Mouse (Mus musculus) limb, embryonic 14.5 days (tissue): ENCODE results near the gene Celf6. TPM values are rescaled to one million over a fixed set of nuclear protein-coding genes. Genes with fewer than 3 reads are reported as not detected.

Experiments
- ATAC-seq: fragments of 200-750 bp; cut with Nextera tagmentation; 2 replicates; pipeline ENCODE4 v1.8.0; 2017; ENCODE audit warnings: low read depth, moderate number of reproducible peaks, moderate TSS enrichment; ENCODE audit not compliant: low FRiP score
- DNase-seq: peaks from one replicate; pipeline ENCODE4 v3.0.0-alpha.2; 2015; ENCODE audit warnings: low spot score
- H3K27ac ChIP-seq: fragments of 300-500 bp; sonication (generic); replicated peaks from 2 replicates; pipeline ENCODE4 v1.5.1; 2014; ENCODE audit warnings: low read depth, mild to moderate bottlenecking, low read length, moderate library complexity, mixed read lengths
- H3K27me3 ChIP-seq: fragments of 300-500 bp; sonication (generic); 2 replicates; pipeline ENCODE4 v1.6.1; 2014; ENCODE audit warnings: low read length, mixed read lengths; ENCODE audit not compliant: control insufficient read depth, insufficient read depth
- H3K36me3 ChIP-seq: fragments of 300-500 bp; sonication (generic); 2 replicates; pipeline ENCODE4 v1.6.1; 2014; ENCODE audit warnings: mild to moderate bottlenecking, low read length, moderate library complexity, mixed read lengths; ENCODE audit not compliant: control insufficient read depth, insufficient read depth
- H3K4me1 ChIP-seq: fragments of 300-500 bp; sonication (generic); 2 replicates; pipeline ENCODE4 v1.6.1; 2014; ENCODE audit warnings: antibody characterized with exemption, low read length, mixed read lengths; ENCODE audit not compliant: control insufficient read depth, insufficient read depth
- H3K4me2 ChIP-seq: fragments of 300-500 bp; sonication (generic); replicated peaks from 2 replicates; pipeline ENCODE4 v1.6.1; 2014; ENCODE audit warnings: low read depth, mild to moderate bottlenecking, low read length, moderate library complexity; ENCODE audit not compliant: severe bottlenecking
- H3K4me3 ChIP-seq: fragments of 300-500 bp; sonication (generic); replicated peaks from 2 replicates; pipeline ENCODE4 v1.5.1; 2014; ENCODE audit warnings: low read length
- H3K9ac ChIP-seq: fragments of 300-500 bp; sonication (generic); 2 replicates; pipeline ENCODE4 v1.6.1; 2014; ENCODE audit warnings: mild to moderate bottlenecking, low read depth, low read length, moderate library complexity; ENCODE audit not compliant: severe bottlenecking
- H3K9me3 ChIP-seq: fragments of 300-500 bp; sonication (generic); 2 replicates; pipeline ENCODE4 v1.6.1; 2016; ENCODE audit warnings: low read length; ENCODE audit not compliant: control insufficient read depth
- POLR2A ChIP-seq: fragments of 200-500 bp; IDR thresholded peaks from 2 replicates; pipeline ENCODE4 v1.8.0; 2012; ENCODE audit warnings: inconsistent platforms, mild to moderate bottlenecking, moderate library complexity, borderline replicate concordance; ENCODE audit not compliant: insufficient read depth, insufficient read length; ENCODE audit errors: extremely low read depth
- WGBS: fragments of 180-500 bp; shearing (Covaris S2); extraction: QIAGEN DNeasy Blood & Tissue Kit; methylation state at CpG from one replicate; pipeline ENCODE4 v1.1.7; 2014; 5-methylcytosine and 5-hydroxymethylcytosine counted together
- polyA plus RNA-seq, 2 experiments: library from polyadenylated mRNA; depleted of rRNA in 1 of 2; stranded (reverse) in 1 of 2; unstranded in 1 of 2; fragments of >200 nt; fragmentation: Nextera tagmentation in 1 of 2; extraction: Ambion mirVana in 1 of 2; gene quantifications; 2 replicates each; pipeline versions ENCODE4 v1.2.1 to v1.2.3; 2012 to 2014

The Celf6 gene
- polyA plus RNA-seq (2012; rRNA removed): 0.06 and 0.16 TPM in 2 replicates
- polyA plus RNA-seq (2014; fragmentation: Nextera tagmentation; extraction: Ambion mirVana): not detected in 2 replicates

- Histone ChIP-seq H3K4me2 (peak within 1 kb of the TSS; percentile 76), H3K4me1 (peaks cover 7% of the 10 kb centered on the region; the same call in 1 of the 2 replicates), H3K27ac (no peak within 1 kb of the TSS), H3K9me3 (no peaks in the 10 kb centered on the region), H3K4me3 (peak within 1 kb of the TSS; percentile 44), H3K36me3 (no peaks in the 10 kb centered on the region), H3K27me3 (no peaks in the 10 kb centered on the region), H3K9ac (no peak within 1 kb of the TSS)
- ATAC-seq (peak; percentile 99), DNase-seq (peak; percentile 94)
- 1% methylated on average over 37 of the region's 61 CpGs for WGBS
- TF ChIP-seq POLR2A: no peak
Observed at GRCm38 (mm10) chr9:59577844-59578504, at the start of gene Celf6. TSS of gene Celf6 (plus strand) at chr9:59577917.

GRCm38 (mm10) chr9:59528274-59528673, 49.4 kb upstream of the Celf6 start:
- H3K9me3 ChIP-seq: no peaks in the 10 kb centered on the region
- no peak overlapping the region for H3K27ac ChIP-seq
- ATAC-seq: no peak
- no peaks in the 10 kb centered on the region for H3K36me3 ChIP-seq
- no peak overlapping the region for H3K4me2 ChIP-seq
- H3K4me3 ChIP-seq: no peak overlapping the region
- DNase-seq: no peak
- no peaks in the 10 kb centered on the region for H3K27me3 ChIP-seq
- TF ChIP-seq POLR2A: no peak
- 88% methylated on average over 2 of the region's 2 CpGs for WGBS
- H3K4me1 ChIP-seq: no peaks in the 10 kb centered on the region
- H3K9ac ChIP-seq: no peak overlapping the region

- no peaks in the 10 kb centered on the region for H3K27me3 ChIP-seq
- H3K4me2 ChIP-seq: no peak overlapping the region
- H3K4me3 ChIP-seq: no peak overlapping the region
- no peak for DNase-seq
- ATAC-seq: no peak
- TF ChIP-seq POLR2A: no peak
- H3K36me3 ChIP-seq: no peaks in the 10 kb centered on the region
- no peak overlapping the region for H3K9ac ChIP-seq
- H3K4me1 ChIP-seq: no peaks in the 10 kb centered on the region
- WGBS: 45% methylated on average over 5 of the region's 5 CpGs
- no peaks in the 10 kb centered on the region for H3K9me3 ChIP-seq
- no peak overlapping the region for H3K27ac ChIP-seq
Observed at GRCm38 (mm10) chr9:59531645-59532044, 46.1 kb upstream of the Celf6 start.

- Histone ChIP-seq H3K9ac (no peak overlapping the region), H3K27me3 (no peaks in the 10 kb centered on the region), H3K4me2 (no peak overlapping the region), H3K4me1 (no peaks in the 10 kb centered on the region), H3K9me3 (no peaks in the 10 kb centered on the region), H3K36me3 (no peaks in the 10 kb centered on the region), H3K27ac (no peak overlapping the region), H3K4me3 (no peak overlapping the region)
- DNase-seq (no peak), ATAC-seq (no peak)
- no peak for TF ChIP-seq POLR2A
- 71% methylated on average over 2 of the region's 2 CpGs for WGBS
Observed at GRCm38 (mm10) chr9:59533422-59533821, 44.3 kb upstream of the Celf6 start.

GRCm38 (mm10) chr9:59533889-59534288, 43.8 kb upstream of the Celf6 start:
- DNase-seq: no peak
- WGBS: 58% methylated on average over 4 of the region's 4 CpGs

More at GRCm38 (mm10) chr9:59533889-59534288, 43.8 kb upstream of the Celf6 start:
- H3K36me3 ChIP-seq: no peaks in the 10 kb centered on the region
- TF ChIP-seq POLR2A: no peak
- H3K27me3 ChIP-seq: no peaks in the 10 kb centered on the region
- no peak for ATAC-seq
- no peak overlapping the region for H3K9ac ChIP-seq
- no peak overlapping the region for H3K27ac ChIP-seq
- 0 out of 2 replicates have a peak, but pooled peaks cover 1% of the 10 kb centered on the region for H3K4me1 ChIP-seq
- H3K9me3 ChIP-seq: no peaks in the 10 kb centered on the region
- H3K4me2 ChIP-seq: no peak overlapping the region
- no peak overlapping the region for H3K4me3 ChIP-seq
